Mouse (Mus musculus): ENCODE results near the gene Pip4k2c. TPM values are rescaled to one million over a fixed set of nuclear protein-coding genes. Genes with fewer than 3 reads are reported as not detected.

The Pip4k2c gene
- polyA plus RNA-seq, 1 experiment from 2014 or later = 45.0 TPM

- WGBS = 87% methylated on average over 4 of the region's 4 CpGs
- ATAC-seq (replicated peaks; ENCODE audit: low FRiP score, low read depth) (no peak), DNase-seq (ENCODE audit: low spot score) (no peak)
- no peak overlapping the region for H3K4me3 ChIP-seq (replicated peaks; ENCODE audit: low read depth, low read length)
- no peak overlapping the region for H3K9ac ChIP-seq (ENCODE audit: low read depth, low read length)
- H3K4me1 ChIP-seq (replicated peaks; ENCODE audit: insufficient read depth, low read length) = peaks cover 20% of the 10 kb centered on the region; the same call in 1 of the 2 replicates
- TF ChIP-seq CTCF (IDR thresholded peaks at IDR 0.05; ENCODE audit: low read depth) = no peak
- peaks cover 7% of the 10 kb centered on the region; the same call in 1 of the 2 replicates for H3K27me3 ChIP-seq (ENCODE audit: insufficient read depth, low read length)
- H3K27ac ChIP-seq = no peak overlapping the region
- no peak overlapping the region for H3K4me2 ChIP-seq (ENCODE audit: low read length)
- H3K36me3 ChIP-seq (ENCODE audit: insufficient read depth, low read length) = no peaks in the 10 kb centered on the region
- no peaks in the 10 kb centered on the region for H3K9me3 ChIP-seq (replicated peaks; ENCODE audit: low read length)
Observed at GRCm38 (mm10) chr10:127182624-127183023, 28.8 kb downstream of the Pip4k2c start.

DNA sequence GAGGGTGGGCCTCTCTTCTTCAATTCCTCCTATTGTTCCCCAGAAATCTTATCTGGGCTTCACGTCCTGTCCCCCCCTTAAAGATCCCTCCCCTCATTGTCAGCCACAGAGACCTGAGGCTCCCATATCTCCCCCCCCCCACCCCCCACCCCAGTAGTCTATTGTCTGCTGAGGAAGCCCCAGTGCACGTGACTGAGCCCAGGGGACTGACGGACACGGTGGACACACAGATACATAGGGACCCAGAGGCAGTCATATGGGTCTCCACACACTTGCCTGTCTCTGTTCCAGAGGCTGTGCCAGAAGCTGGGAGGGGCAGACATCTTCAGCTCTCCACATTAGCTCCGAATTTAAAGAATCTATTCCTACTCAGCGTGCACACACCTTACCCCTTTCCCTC lies 29.8 kb downstream of the Pip4k2c start:
- ATAC-seq (replicated peaks; ENCODE audit: low FRiP score, low read depth) (no peak), DNase-seq (ENCODE audit: low spot score) (no peak)
- 75% methylated on average over 6 of the region's 6 CpGs for WGBS
- H3K9me3 ChIP-seq (replicated peaks; ENCODE audit: low read length) = no peaks in the 10 kb centered on the region
- peaks cover 23% of the 10 kb centered on the region; the same call in 1 of the 2 replicates for H3K4me1 ChIP-seq (replicated peaks; ENCODE audit: insufficient read depth, low read length)
- no peaks in the 10 kb centered on the region for H3K36me3 ChIP-seq (ENCODE audit: insufficient read depth, low read length)
- no peak for TF ChIP-seq CTCF (IDR thresholded peaks at IDR 0.05; ENCODE audit: low read depth)
- H3K4me3 ChIP-seq (replicated peaks; ENCODE audit: low read depth, low read length) = no peak overlapping the region
- no peak overlapping the region for H3K9ac ChIP-seq (ENCODE audit: low read depth, low read length)
- H3K27me3 ChIP-seq (ENCODE audit: insufficient read depth, low read length) = peaks cover 11% of the 10 kb centered on the region
- no peak overlapping the region for H3K4me2 ChIP-seq (ENCODE audit: low read length)
- H3K27ac ChIP-seq = no peak overlapping the region

GRCm38 (mm10) chr10:127180695-127181047 lies 30.7 kb downstream of the Pip4k2c start:
- no peak for TF ChIP-seq CTCF (IDR thresholded peaks at IDR 0.05; ENCODE audit: low read depth)
- no peak for ATAC-seq (replicated peaks; ENCODE audit: low FRiP score, low read depth)
- Histone ChIP-seq H3K27ac (no peak overlapping the region), H3K4me2 (ENCODE audit: low read length) (peak overlapping the region; percentile 46), H3K27me3 (ENCODE audit: insufficient read depth, low read length) (peaks cover 11% of the 10 kb centered on the region), H3K36me3 (ENCODE audit: insufficient read depth, low read length) (no peaks in the 10 kb centered on the region), H3K9me3 (replicated peaks; ENCODE audit: low read length) (no peaks in the 10 kb centered on the region), H3K4me3 (replicated peaks; ENCODE audit: low read depth, low read length) (no peak overlapping the region), H3K9ac (ENCODE audit: low read depth, low read length) (peak overlapping the region; percentile 14; the same call in 1 of the 2 replicates), H3K4me1 (replicated peaks; ENCODE audit: insufficient read depth, low read length) (peaks cover 23% of the 10 kb centered on the region; the same call in 1 of the 2 replicates)
- WGBS = 42% methylated on average over 3 of the region's 3 CpGs
- no peak for DNase-seq (ENCODE audit: low spot score)

GRCm38 (mm10) chr10:127179871-127180694 lies 31.3 kb downstream of the Pip4k2c start, which contains the start of gene Slc26a10:
Gene Slc26a10 (minus strand): TSS chr10:127180645.
- Histone ChIP-seq H3K4me1 (replicated peaks; ENCODE audit: insufficient read depth, low read length) (peaks cover 23% of the 10 kb centered on the region; the same call in 1 of the 2 replicates), H3K27me3 (ENCODE audit: insufficient read depth, low read length) (peaks cover 11% of the 10 kb centered on the region), H3K4me2 (ENCODE audit: low read length) (peak within 1 kb of the TSS; percentile 46), H3K9ac (ENCODE audit: low read depth, low read length) (peak within 1 kb of the TSS; percentile 14; the same call in 1 of the 2 replicates), H3K4me3 (replicated peaks; ENCODE audit: low read depth, low read length) (peak within 1 kb of the TSS; percentile 18), H3K27ac (no peak within 1 kb of the TSS), H3K36me3 (ENCODE audit: insufficient read depth, low read length) (no peaks in the 10 kb centered on the region), H3K9me3 (replicated peaks; ENCODE audit: low read length) (no peaks in the 10 kb centered on the region)
- TF ChIP-seq CTCF (IDR thresholded peaks at IDR 0.05; ENCODE audit: low read depth) = no peak
- no peak for DNase-seq (ENCODE audit: low spot score)
- WGBS = 2% methylated on average over 34 of the region's 34 CpGs
- ATAC-seq (replicated peaks; ENCODE audit: low FRiP score, low read depth) = no peak

DNA sequence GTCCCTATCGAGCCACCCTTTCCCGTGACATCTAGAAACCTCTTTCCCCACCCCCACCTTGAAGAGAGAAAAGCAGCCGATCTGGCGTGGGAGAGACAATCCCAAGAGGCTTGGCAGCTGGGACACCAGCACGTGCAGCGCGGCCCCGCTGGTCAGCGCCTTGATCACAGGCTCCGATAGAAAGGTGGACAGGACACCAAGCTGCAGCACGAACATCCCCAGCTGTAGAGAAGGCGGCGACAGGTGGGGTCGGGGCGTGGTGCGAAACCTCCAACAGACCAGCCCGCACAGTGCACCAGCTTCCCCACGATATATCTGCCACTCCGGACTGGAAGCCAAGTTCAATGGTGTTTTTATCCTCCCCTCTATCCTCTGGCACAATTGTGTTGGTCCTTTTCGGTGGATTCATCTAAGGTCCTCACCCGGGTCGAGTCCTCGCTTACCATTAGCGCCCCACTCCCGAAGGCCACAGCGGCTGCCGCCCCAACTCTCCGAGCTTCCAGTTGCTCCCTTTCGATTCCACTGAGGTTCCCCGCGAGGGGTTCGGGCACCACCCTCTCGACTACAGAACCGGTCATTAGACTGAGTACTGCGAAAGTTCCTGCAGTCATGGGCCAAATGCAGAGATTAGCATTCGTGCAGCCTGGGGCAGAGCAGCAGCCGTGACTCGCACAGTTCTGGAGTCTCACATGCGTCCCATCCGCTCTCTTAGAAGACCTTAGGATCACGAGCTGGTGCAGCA lies 32.9 kb downstream of the Pip4k2c start:
- Histone ChIP-seq H3K4me1 (replicated peaks; ENCODE audit: insufficient read depth, low read length) (peaks cover 23% of the 10 kb centered on the region; the same call in 1 of the 2 replicates), H3K27me3 (ENCODE audit: insufficient read depth, low read length) (peaks cover 11% of the 10 kb centered on the region), H3K4me3 (replicated peaks; ENCODE audit: low read depth, low read length) (peak overlapping the region; percentile 22), H3K9ac (ENCODE audit: low read depth, low read length) (no peak overlapping the region), H3K4me2 (ENCODE audit: low read length) (peak overlapping the region; percentile 54), H3K27ac (no peak overlapping the region), H3K36me3 (ENCODE audit: insufficient read depth, low read length) (no peaks in the 10 kb centered on the region), H3K9me3 (replicated peaks; ENCODE audit: low read length) (no peaks in the 10 kb centered on the region)
- no peak for DNase-seq (ENCODE audit: low spot score)
- ATAC-seq (replicated peaks; ENCODE audit: low FRiP score, low read depth) = no peak
- 4% methylated on average over 41 of the region's 41 CpGs for WGBS
- no peak for TF ChIP-seq CTCF (IDR thresholded peaks at IDR 0.05; ENCODE audit: low read depth)

- H3K9me3 ChIP-seq (replicated peaks; ENCODE audit: low read length) = no peaks in the 10 kb centered on the region
Observed at GRCm38 (mm10) chr10:127177719-127178118, 33.7 kb downstream of the Pip4k2c start.

More at GRCm38 (mm10) chr10:127177719-127178118, 33.7 kb downstream of the Pip4k2c start:
- Histone ChIP-seq H3K4me2 (ENCODE audit: low read length) (peak overlapping the region; percentile 54), H3K36me3 (ENCODE audit: insufficient read depth, low read length) (no peaks in the 10 kb centered on the region), H3K27ac (no peak overlapping the region), H3K27me3 (ENCODE audit: insufficient read depth, low read length) (peaks cover 11% of the 10 kb centered on the region), H3K9ac (ENCODE audit: low read depth, low read length) (no peak overlapping the region), H3K4me1 (replicated peaks; ENCODE audit: insufficient read depth, low read length) (peaks cover 23% of the 10 kb centered on the region; the same call in 1 of the 2 replicates), H3K4me3 (replicated peaks; ENCODE audit: low read depth, low read length) (peak overlapping the region; percentile 22)
- DNase-seq (ENCODE audit: low spot score) (peak; percentile 90), ATAC-seq (replicated peaks; ENCODE audit: low FRiP score, low read depth) (peak; percentile 53)
- peak; percentile 92 for TF ChIP-seq CTCF (IDR thresholded peaks at IDR 0.05; ENCODE audit: low read depth)
- under 1% methylated on average over 23 of the region's 23 CpGs for WGBS
